Mouse (Mus musculus) neutrophil, adult 83 days (primary cell): ENCODE measurements around the gene Foxn2. TPM values are rescaled to one million over a fixed set of nuclear protein-coding genes. Genes with fewer than 3 reads are reported as not detected.

Experiments
- total RNA-seq, 2 experiments: library from RNA; stranded (reverse); gene quantifications; one replicate each; pipeline ENCODE4 v1.2.4; 2023

Gene Foxn2
- total RNA-seq, result 10 to 100 TPM; 64.6 to 69.2 TPM

GRCm38 (mm10) chr17:88440285-88441000, at the start of gene Foxn2:
TSS of gene Foxn2 (plus strand) at chr17:88440711.

GRCm38 (mm10) chr17:88529519-88530235, 89.2 kb downstream of the Foxn2 start, which contains the start of gene Ppp1r21:
TSS of gene Ppp1r21 (plus strand) at chr17:88530118.

Other genes with a start within 250 kb of the Foxn2 start
- gene Ppp1r21, start 89.4 kb downstream of the Foxn2 start, total RNA-seq, result 10 to 100 TPM; 58.5 to 59.8 TPM
- under 1 TPM in 1 of 2 experiments, not detected in 1; 0.15 TPM for gene Ston1, start 157.0 kb downstream of the Foxn2 start, total RNA-seq
- not detected for gene Gtf2a1l, start 227.9 kb downstream of the Foxn2 start, total RNA-seq